Mouse (Mus musculus) right cerebral cortex, postnatal 14 days (tissue): ENCODE measurements at regions not wholly inside any gene's neighbourhood (a gene's known extent, or its start where the extent isn't known, plus 50 kb on each side); places are given as distances from the start of the nearest gene placed in this dataset.
"Not testable (repeated sequence)": the region's sequence is repeated elsewhere in the genome, so short reads cannot be mapped to it uniquely, and the experiment has no call there.

Source experiments
- DNase-seq: peaks from one replicate; pipeline ENCODE4 v3.0.0; 2022

GRCm38 (mm10) chr13:96327707-96328106 lies 60.4 kb upstream of the Poc5 start:
- no peak for DNase-seq

GRCm38 (mm10) chr13:96324636-96325035 lies 63.5 kb upstream of the Poc5 start:
- no peak for DNase-seq

- DNase-seq, result not testable (repeated sequence)
Observed at GRCm38 (mm10) chr13:96317161-96317560, 70.9 kb upstream of the Poc5 start.

- DNase-seq, result no peak
Observed at GRCm38 (mm10) chr13:96313241-96313640, 74.9 kb upstream of the Poc5 start.

- DNase-seq, result no peak
Observed at GRCm38 (mm10) chr13:96302495-96302894, 85.6 kb upstream of the Poc5 start.

- DNase-seq, result peak; percentile 8
Observed at GRCm38 (mm10) chr13:96287797-96288196, 100.3 kb upstream of the Poc5 start.

GRCm38 (mm10) chr13:96269946-96270345 lies 118.1 kb upstream of the Poc5 start:
- DNase-seq, result no peak

- no peak for DNase-seq
Observed at GRCm38 (mm10) chr13:96256001-96256400, 123.6 kb upstream of the Sv2c start.

GRCm38 (mm10) chr13:96254391-96254790 lies 122.0 kb upstream of the Sv2c start:
- DNase-seq, result no peak

GRCm38 (mm10) chr13:96220763-96221162 lies 88.4 kb upstream of the Sv2c start:
- peak; percentile 4 for DNase-seq

GRCm38 (mm10) chr13:96215496-96215895 lies 83.1 kb upstream of the Sv2c start:
- no peak for DNase-seq

GRCm38 (mm10) chr13:96215046-96215445 lies 82.7 kb upstream of the Sv2c start:
- DNase-seq, result no peak

- no peak for DNase-seq
Observed at GRCm38 (mm10) chr13:96206072-96206471, 73.7 kb upstream of the Sv2c start.

- DNase-seq, result no peak
Observed at GRCm38 (mm10) chr13:96188618-96189017, 56.2 kb upstream of the Sv2c start.
